Mouse (Mus musculus) midbrain, embryonic 12.5 days (tissue): ENCODE measurements at regions not wholly inside any gene's neighbourhood (a gene's known extent, or its start where the extent isn't known, plus 50 kb on each side); places are given as distances from the start of the nearest gene placed in this dataset.

Experiments
- ATAC-seq: fragments of 200-750 bp; cut with Nextera tagmentation; 2 replicates; pipeline ENCODE4 v1.8.0; 2017; ENCODE audit warnings: low read depth, moderate TSS enrichment, moderate library complexity; ENCODE audit not compliant: low FRiP score
- H3K27ac ChIP-seq: fragments of 300-500 bp; sonication (generic); replicated peaks from 2 replicates; pipeline ENCODE4 v1.5.1; 2016; ENCODE audit warnings: mild to moderate bottlenecking
- H3K27me3 ChIP-seq: fragments of 300-500 bp; sonication (generic); 2 replicates; pipeline ENCODE4 v1.6.1; 2016; ENCODE audit warnings: mild to moderate bottlenecking
- H3K36me3 ChIP-seq: fragments of 300-500 bp; sonication (generic); 2 replicates; pipeline ENCODE4 v1.6.1; 2016
- H3K4me1 ChIP-seq: fragments of 300-500 bp; sonication (generic); 2 replicates; pipeline ENCODE4 v1.6.1; 2016
- H3K4me2 ChIP-seq: fragments of 300-500 bp; sonication (generic); replicated peaks from 2 replicates; pipeline ENCODE4 v1.6.1; 2016; ENCODE audit warnings: mild to moderate bottlenecking, moderate library complexity
- H3K4me3 ChIP-seq: fragments of 300-500 bp; sonication (generic); 2 replicates; pipeline ENCODE4 v1.5.1; 2016; ENCODE audit warnings: mild to moderate bottlenecking
- H3K9ac ChIP-seq: fragments of 300-500 bp; sonication (generic); replicated peaks from 2 replicates; pipeline ENCODE4 v1.6.1; 2016; ENCODE audit warnings: mild to moderate bottlenecking, moderate library complexity
- H3K9me3 ChIP-seq: fragments of 300-500 bp; sonication (generic); 2 replicates; pipeline ENCODE4 v1.6.1; 2016; ENCODE audit warnings: mild to moderate bottlenecking
- WGBS: fragments of 180-500 bp; shearing (Covaris S2); methylation state at CpG from one replicate; pipeline ENCODE4 v1.1.7; 2016; 5-methylcytosine and 5-hydroxymethylcytosine counted together

GRCm38 (mm10) chrX:6261469-6261868 lies 59.1 kb downstream of the Bmp15 start:
- Histone ChIP-seq H3K27me3 (no peaks in the 10 kb centered on the region), H3K4me1 (no peaks in the 10 kb centered on the region), H3K4me2 (no peak overlapping the region), H3K36me3 (no peaks in the 10 kb centered on the region), H3K9me3 (no peaks in the 10 kb centered on the region), H3K27ac (no peak overlapping the region), H3K4me3 (no peak overlapping the region), H3K9ac (no peak overlapping the region)
- 80% methylated on average over 1 of the region's 1 CpGs for WGBS
- ATAC-seq, result peak; percentile 62; the same call in 1 of the 2 replicates

GRCm38 (mm10) chrX:6258523-6258922 lies 62.0 kb downstream of the Bmp15 start:
- H3K27me3 ChIP-seq, result no peaks in the 10 kb centered on the region
- WGBS, result 80% methylated on average over 4 of the region's 4 CpGs

GRCm38 (mm10) chrX:6254058-6254457 lies 66.5 kb downstream of the Bmp15 start:
- no peak for ATAC-seq
- H3K9me3 ChIP-seq, result no peaks in the 10 kb centered on the region

More at GRCm38 (mm10) chrX:6258523-6258922, 62.0 kb downstream of the Bmp15 start:
- H3K4me3 ChIP-seq, result no peak overlapping the region
- no peaks in the 10 kb centered on the region for H3K9me3 ChIP-seq
- H3K9ac ChIP-seq, result no peak overlapping the region
- no peak for ATAC-seq
- no peaks in the 10 kb centered on the region for H3K36me3 ChIP-seq
- H3K4me2 ChIP-seq, result no peak overlapping the region
- H3K27ac ChIP-seq, result no peak overlapping the region
- no peaks in the 10 kb centered on the region for H3K4me1 ChIP-seq

GRCm38 (mm10) chrX:6252873-6253272 lies 67.6 kb downstream of the Bmp15 start:
- Histone ChIP-seq H3K9ac (no peak overlapping the region), H3K4me1 (no peaks in the 10 kb centered on the region), H3K9me3 (no peaks in the 10 kb centered on the region), H3K27me3 (no peaks in the 10 kb centered on the region), H3K4me3 (no peak overlapping the region), H3K36me3 (no peaks in the 10 kb centered on the region), H3K27ac (no peak overlapping the region), H3K4me2 (no peak overlapping the region)
- 62% methylated on average over 2 of the region's 2 CpGs for WGBS
- no peak for ATAC-seq

More at GRCm38 (mm10) chrX:6254058-6254457, 66.5 kb downstream of the Bmp15 start:
- no peak overlapping the region for H3K4me2 ChIP-seq
- no peaks in the 10 kb centered on the region for H3K36me3 ChIP-seq
- no peaks in the 10 kb centered on the region for H3K4me1 ChIP-seq
- H3K27me3 ChIP-seq, result no peaks in the 10 kb centered on the region
- H3K4me3 ChIP-seq, result no peak overlapping the region
- H3K27ac ChIP-seq, result no peak overlapping the region
- no peak overlapping the region for H3K9ac ChIP-seq
